Mouse (Mus musculus): ENCODE data around the gene Zfp78. TPM values are rescaled to one million over a fixed set of nuclear protein-coding genes. Genes with fewer than 3 reads are reported as not detected.

The Zfp78 gene
- polyA plus RNA-seq, 1 experiment from 2014 or later, result 1.8 TPM

- no peak for ATAC-seq (ENCODE audit: insufficient number of reproducible peaks, insufficient read depth, low FRiP score, low TSS enrichment, low read depth)
- no peaks in the 10 kb centered on the region for H3K9me3 ChIP-seq
Observed at GRCm38 (mm10) chr7:6388971-6389370, 25.9 kb downstream of the Zfp78 start.

GRCm38 (mm10) chr7:6389449-6389848, 26.4 kb downstream of the Zfp78 start:
- 69% methylated on average over 5 of the region's 5 CpGs for WGBS
- H3K9me3 ChIP-seq, result no peaks in the 10 kb centered on the region
- no peak overlapping the region for H3K27ac ChIP-seq
- H3K4me3 ChIP-seq (replicated peaks), result no peak overlapping the region
- H3K27me3 ChIP-seq, result no peaks in the 10 kb centered on the region
- peaks cover 61% of the 10 kb centered on the region for H3K36me3 ChIP-seq
- no peaks in the 10 kb centered on the region for H3K4me1 ChIP-seq (replicated peaks)
- no peak overlapping the region for H3K4me2 ChIP-seq
- no peak for ATAC-seq (ENCODE audit: insufficient number of reproducible peaks, insufficient read depth, low FRiP score, low TSS enrichment, low read depth)
- H3K9ac ChIP-seq (replicated peaks), result no peak overlapping the region

More at GRCm38 (mm10) chr7:6388971-6389370, 25.9 kb downstream of the Zfp78 start:
- H3K36me3 ChIP-seq, result peaks cover 57% of the 10 kb centered on the region
- no peaks in the 10 kb centered on the region for H3K27me3 ChIP-seq
- no peak overlapping the region for H3K27ac ChIP-seq
- 85% methylated on average over 5 of the region's 5 CpGs for WGBS
- H3K4me1 ChIP-seq (replicated peaks), result peaks cover 2% of the 10 kb centered on the region; the same call in 1 of the 2 replicates
- no peak overlapping the region for H3K4me3 ChIP-seq (replicated peaks)
- no peak overlapping the region for H3K9ac ChIP-seq (replicated peaks)
- no peak overlapping the region for H3K4me2 ChIP-seq

DNA sequence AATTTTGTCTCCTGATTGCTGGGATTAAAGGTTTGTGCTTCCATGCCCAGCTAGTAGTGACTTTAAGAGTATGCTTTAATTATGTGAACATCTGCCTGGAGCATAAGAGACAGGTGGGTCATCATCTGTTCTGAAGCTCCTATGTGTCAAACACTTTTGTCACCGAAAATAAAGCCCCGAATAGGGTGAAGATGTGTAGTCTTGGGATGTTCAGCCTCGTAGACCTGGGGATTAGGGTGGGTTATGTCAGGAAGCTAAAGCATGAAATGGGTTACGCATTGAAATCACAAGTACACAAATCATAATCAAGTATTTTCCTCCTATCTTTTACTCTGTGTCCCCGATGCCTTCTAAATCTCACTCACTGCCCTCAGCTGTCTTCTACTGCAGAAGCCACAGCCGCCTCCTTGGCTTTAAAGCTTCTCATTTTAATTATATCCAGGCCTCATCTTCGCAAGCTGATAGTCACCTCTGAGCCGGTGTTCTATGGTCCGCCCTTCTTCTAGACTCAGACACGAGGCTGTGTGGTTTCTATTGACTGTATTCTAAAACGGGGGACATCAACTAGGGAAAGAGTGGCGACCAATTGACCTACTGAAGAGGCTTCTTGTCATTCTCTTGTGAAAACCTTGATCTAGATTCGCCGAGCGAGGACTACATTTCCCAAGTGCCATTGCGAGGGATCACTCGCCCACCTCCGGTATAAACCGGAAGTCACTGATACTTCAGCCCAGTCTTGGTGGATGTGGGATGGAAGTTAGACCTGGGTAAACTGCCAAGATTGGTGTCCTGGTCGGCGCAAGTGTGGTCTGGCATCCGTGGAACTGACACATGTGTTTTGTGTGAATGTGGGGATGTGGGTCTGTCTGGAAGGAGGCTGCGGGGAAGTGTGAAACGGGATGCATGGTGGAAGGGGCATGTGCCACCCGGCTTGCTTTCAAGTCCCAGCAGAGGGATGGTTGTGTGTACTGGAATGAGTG, 35.2 kb downstream of the Zfp78 start, which contains the start of gene Smim17:
Gene Smim17 (plus strand): TSS at position 720 of the 980 bp plus-strand sequence.
- Histone ChIP-seq H3K4me1 (replicated peaks) (peaks cover 6% of the 10 kb centered on the region), H3K9me3 (no peaks in the 10 kb centered on the region)
- WGBS, result 27% methylated on average over 25 of the region's 25 CpGs

GRCm38 (mm10) chr7:6410043-6410442, 47.0 kb downstream of the Zfp78 start, which contains the start of gene Gm20715:
Gm20715 (plus strand) TSS chr7:6410277.
- Histone ChIP-seq H3K27me3 (peaks cover 5% of the 10 kb centered on the region; the same call in 1 of the 2 replicates), H3K4me3 (replicated peaks) (no peak within 1 kb of the TSS), H3K4me1 (replicated peaks) (no peaks in the 10 kb centered on the region), H3K4me2 (no peak within 1 kb of the TSS), H3K27ac (no peak within 1 kb of the TSS), H3K9me3 (no peaks in the 10 kb centered on the region), H3K9ac (replicated peaks) (no peak within 1 kb of the TSS), H3K36me3 (no peaks in the 10 kb centered on the region)
- under 1% methylated on average over 17 of the region's 17 CpGs for WGBS
- ATAC-seq (ENCODE audit: insufficient number of reproducible peaks, insufficient read depth, low FRiP score, low TSS enrichment, low read depth), result peak; percentile 91

More for the DNA sequence above, 35.2 kb downstream of the Zfp78 start, which contains the start of gene Smim17:
- peak; percentile 59 for ATAC-seq (ENCODE audit: insufficient number of reproducible peaks, insufficient read depth, low FRiP score, low TSS enrichment, low read depth)
- Histone ChIP-seq H3K27me3 (no peaks in the 10 kb centered on the region), H3K4me2 (peak within 1 kb of the TSS; percentile 72), H3K27ac (no peak within 1 kb of the TSS), H3K4me3 (replicated peaks) (peak within 1 kb of the TSS; percentile 50), H3K9ac (replicated peaks) (peak within 1 kb of the TSS; percentile 55; the same call in 1 of the 2 replicates), H3K36me3 (peaks cover 27% of the 10 kb centered on the region)

- WGBS, result 10% methylated on average over 16 of the region's 22 CpGs
Observed at GRCm38 (mm10) chr7:6414626-6415441, 51.8 kb downstream of the Zfp78 start.

GRCm38 (mm10) chr7:6415442-6415787, 52.3 kb downstream of the Zfp78 start:
- no peak overlapping the region for H3K9ac ChIP-seq (replicated peaks)
- no peaks in the 10 kb centered on the region for H3K4me1 ChIP-seq (replicated peaks)
- no peaks in the 10 kb centered on the region for H3K36me3 ChIP-seq
- ATAC-seq (ENCODE audit: insufficient number of reproducible peaks, insufficient read depth, low FRiP score, low TSS enrichment, low read depth), result no peak
- no peak overlapping the region for H3K4me3 ChIP-seq (replicated peaks)
- H3K27ac ChIP-seq, result no peak overlapping the region
- WGBS, result 26% methylated on average over 8 of the region's 8 CpGs
- peaks cover 12% of the 10 kb centered on the region; the same call in 1 of the 2 replicates for H3K27me3 ChIP-seq
- H3K4me2 ChIP-seq, result no peak overlapping the region
- H3K9me3 ChIP-seq, result no peaks in the 10 kb centered on the region

More at GRCm38 (mm10) chr7:6414626-6415441, 51.8 kb downstream of the Zfp78 start:
- Histone ChIP-seq H3K9me3 (no peaks in the 10 kb centered on the region), H3K36me3 (no peaks in the 10 kb centered on the region), H3K4me1 (replicated peaks) (no peaks in the 10 kb centered on the region), H3K9ac (replicated peaks) (no peak overlapping the region), H3K27ac (no peak overlapping the region), H3K4me2 (no peak overlapping the region), H3K27me3 (peaks cover 12% of the 10 kb centered on the region; the same call in 1 of the 2 replicates), H3K4me3 (replicated peaks) (no peak overlapping the region)
- no peak for ATAC-seq (ENCODE audit: insufficient number of reproducible peaks, insufficient read depth, low FRiP score, low TSS enrichment, low read depth)

DNA sequence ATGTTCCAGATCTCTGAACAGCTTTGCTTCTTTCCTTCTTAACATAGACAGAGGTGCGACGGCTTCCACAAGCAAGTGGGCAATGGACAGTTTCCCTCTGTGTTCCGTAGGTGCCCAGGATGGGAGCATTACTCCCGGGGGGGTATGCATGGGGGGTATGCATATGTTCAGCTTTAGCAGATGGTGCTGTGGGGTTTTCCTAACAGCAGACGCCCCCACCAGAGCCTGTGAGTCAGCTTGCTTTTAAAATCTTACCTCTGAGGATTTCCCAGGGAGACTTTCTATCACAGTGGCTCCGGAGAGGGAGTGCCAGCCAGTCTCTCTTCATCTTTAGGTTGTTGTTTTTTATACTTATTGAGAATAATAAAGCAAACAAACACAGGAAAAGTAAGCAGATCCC, 56.8 kb downstream of the Zfp78 start:
- Histone ChIP-seq H3K4me1 (replicated peaks) (no peaks in the 10 kb centered on the region), H3K36me3 (no peaks in the 10 kb centered on the region), H3K9ac (replicated peaks) (no peak overlapping the region), H3K4me3 (replicated peaks) (no peak overlapping the region), H3K27me3 (peaks cover 9% of the 10 kb centered on the region; the same call in 1 of the 2 replicates), H3K4me2 (no peak overlapping the region), H3K27ac (no peak overlapping the region), H3K9me3 (no peaks in the 10 kb centered on the region)
- ATAC-seq (ENCODE audit: insufficient number of reproducible peaks, insufficient read depth, low FRiP score, low TSS enrichment, low read depth), result no peak
- 78% methylated on average over 6 of the region's 6 CpGs for WGBS

DNA sequence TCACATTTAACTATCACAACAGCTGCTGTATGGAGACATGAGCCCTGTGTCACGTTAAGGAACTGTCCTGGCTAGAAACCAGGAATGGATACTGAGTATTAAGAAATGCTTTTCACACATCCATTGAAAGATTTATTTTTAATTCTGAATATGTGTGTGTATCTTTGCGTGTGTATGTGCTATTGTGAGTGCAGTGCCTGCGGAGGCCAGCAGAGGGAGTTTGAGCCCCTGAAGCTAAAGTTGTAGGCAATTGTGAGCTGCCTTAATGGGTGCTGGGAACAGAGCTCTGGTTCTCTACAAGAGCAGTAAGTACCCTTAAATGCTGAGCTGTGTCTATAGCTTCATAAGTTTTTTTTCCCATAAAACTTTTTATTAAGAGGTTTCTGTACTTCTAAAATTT, 66.3 kb downstream of the Zfp78 start:
- Histone ChIP-seq H3K4me3 (replicated peaks) (no peak overlapping the region), H3K9ac (replicated peaks) (no peak overlapping the region), H3K27me3 (no peaks in the 10 kb centered on the region), H3K27ac (no peak overlapping the region), H3K9me3 (peaks cover 19% of the 10 kb centered on the region; the same call in 1 of the 2 replicates), H3K36me3 (no peaks in the 10 kb centered on the region), H3K4me2 (no peak overlapping the region), H3K4me1 (replicated peaks) (no peaks in the 10 kb centered on the region)
- ATAC-seq (ENCODE audit: insufficient number of reproducible peaks, insufficient read depth, low FRiP score, low TSS enrichment, low read depth), result no peak
- WGBS, result 88% methylated on average over 3 of the region's 3 CpGs

DNA sequence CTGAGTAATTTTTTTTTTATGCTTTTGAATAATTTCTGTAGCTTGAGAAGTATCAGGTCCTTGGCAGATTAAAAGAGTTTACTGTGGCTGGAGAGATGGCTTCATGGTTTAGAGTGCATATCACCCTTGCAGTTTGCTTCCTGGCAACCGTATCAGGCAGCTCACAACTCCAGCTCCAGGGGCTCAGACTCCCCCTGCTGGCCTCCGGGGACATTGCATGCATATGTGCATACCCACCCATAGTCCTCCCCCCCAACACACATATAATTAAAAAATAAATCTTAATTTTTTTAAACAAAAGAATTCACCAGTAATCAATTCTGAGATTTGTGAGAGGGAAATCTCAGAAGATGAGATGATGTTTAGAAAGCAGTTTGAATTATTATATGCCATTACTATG, 67.3 kb downstream of the Zfp78 start:
- 59% methylated on average over 2 of the region's 2 CpGs for WGBS
- H3K36me3 ChIP-seq, result no peaks in the 10 kb centered on the region
- peaks cover 19% of the 10 kb centered on the region; the same call in 1 of the 2 replicates for H3K9me3 ChIP-seq
- no peak overlapping the region for H3K27ac ChIP-seq
- H3K9ac ChIP-seq (replicated peaks), result no peak overlapping the region
- H3K4me2 ChIP-seq, result no peak overlapping the region
- H3K4me3 ChIP-seq (replicated peaks), result no peak overlapping the region
- no peaks in the 10 kb centered on the region for H3K4me1 ChIP-seq (replicated peaks)
- no peak for ATAC-seq (ENCODE audit: insufficient number of reproducible peaks, insufficient read depth, low FRiP score, low TSS enrichment, low read depth)
- H3K27me3 ChIP-seq, result no peaks in the 10 kb centered on the region

All from limb, embryonic 12.5 days (tissue).